Mouse (Mus musculus) thymus, adult 2 months (tissue): ENCODE measurements around the gene C2cd5. TPM values are rescaled to one million over a fixed set of nuclear protein-coding genes. Genes with fewer than 3 reads are reported as not detected.
"Not testable (repeated sequence)": the region's sequence is repeated elsewhere in the genome, so short reads cannot be mapped to it uniquely, and the experiment has no call there.

ENCODE experiments used
- DNase-seq: peaks from one replicate; pipeline ENCODE4 v3.0.0; 2021
- H3K27ac ChIP-seq: fragments of 200-500 bp; 2 replicates; pipeline ENCODE4 v1.5.1; 2012; ENCODE audit warnings: low read length, control low read depth; ENCODE audit not compliant: control insufficient read depth, insufficient read depth
- H3K27me3 ChIP-seq: fragments of 200-500 bp; 2 replicates; pipeline ENCODE4 v1.6.1; 2012; ENCODE audit warnings: mild to moderate bottlenecking, low read length, moderate library complexity, mixed read lengths; ENCODE audit not compliant: control insufficient read depth, insufficient read depth
- H3K36me3 ChIP-seq: fragments of 200-500 bp; 2 replicates; pipeline ENCODE4 v1.6.1; 2012; ENCODE audit warnings: mild to moderate bottlenecking, low read length, moderate library complexity; ENCODE audit not compliant: control insufficient read depth, insufficient read depth
- H3K4me1 ChIP-seq: fragments of 200-500 bp; replicated peaks from 2 replicates; pipeline ENCODE4 v1.6.1; 2012; ENCODE audit warnings: low read length; ENCODE audit not compliant: control insufficient read depth, insufficient read depth
- H3K4me3 ChIP-seq: fragments of 200-500 bp; 2 replicates; pipeline ENCODE4 v1.5.1; 2012; ENCODE audit warnings: mild to moderate bottlenecking, low read length, control low read depth, moderate library complexity; ENCODE audit not compliant: control insufficient read depth, insufficient read depth
- CTCF ChIP-seq: fragments of 200-500 bp; IDR thresholded peaks from 2 replicates; pipeline ENCODE4 v1.5.1; 2012; ENCODE audit warnings: mild to moderate bottlenecking, control low read depth, low read length, moderate library complexity, borderline replicate concordance; ENCODE audit not compliant: control insufficient read depth, poor library complexity, insufficient read depth; ENCODE audit errors: extremely low read depth
- POLR2A ChIP-seq: fragments of 200-500 bp; IDR thresholded peaks from 2 replicates; pipeline ENCODE4 v1.6.1; 2012; ENCODE audit warnings: mild to moderate bottlenecking, low read length, control low read depth, moderate library complexity; ENCODE audit not compliant: control insufficient read depth, poor library complexity, insufficient read depth; ENCODE audit errors: extremely low read depth
- WGBS: fragments of 180-500 bp; shearing (Covaris S2); methylation state at CpG from one replicate; pipeline ENCODE4 v1.1.7; 2018; 5-methylcytosine and 5-hydroxymethylcytosine counted together
- polyA plus RNA-seq: library from polyadenylated mRNA; depleted of rRNA; stranded (reverse); fragments of >200 nt; gene quantifications from 2 replicates; pipeline ENCODE4 v1.2.3, GENCODE M21; 2012

The C2cd5 gene
- polyA plus RNA-seq, 1 experiment, result 36.2 TPM

DNA sequence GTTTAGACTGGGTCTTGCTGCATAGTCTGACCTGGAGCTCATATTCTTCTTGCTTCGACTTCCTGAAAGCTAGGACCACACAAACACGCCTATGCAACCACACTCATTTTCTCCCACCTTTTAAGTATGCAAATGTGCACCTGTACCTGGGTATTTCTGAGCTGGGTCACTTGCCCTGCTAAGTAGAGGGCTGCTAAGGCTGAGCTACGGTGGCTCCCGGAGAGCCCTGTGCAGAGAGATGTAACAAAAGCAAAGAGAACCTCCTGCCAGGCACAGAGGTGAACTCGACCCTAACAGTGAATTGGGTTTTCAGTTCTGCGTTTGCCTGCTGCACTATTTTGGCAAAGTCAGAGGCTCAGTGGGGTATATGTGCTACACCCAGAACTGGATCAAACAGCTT lies 112.3 kb downstream of the C2cd5 start:
- 81% methylated on average over 6 of the region's 6 CpGs for WGBS
- H3K36me3 ChIP-seq, result no peaks in the 10 kb centered on the region
- DNase-seq, result no peak
- H3K4me3 ChIP-seq, result no peak overlapping the region
- no peaks in the 10 kb centered on the region for H3K27me3 ChIP-seq
- no peak for TF ChIP-seq POLR2A
- no peak for TF ChIP-seq CTCF
- peaks cover 3% of the 10 kb centered on the region for H3K4me1 ChIP-seq
- no peak overlapping the region for H3K27ac ChIP-seq

DNA sequence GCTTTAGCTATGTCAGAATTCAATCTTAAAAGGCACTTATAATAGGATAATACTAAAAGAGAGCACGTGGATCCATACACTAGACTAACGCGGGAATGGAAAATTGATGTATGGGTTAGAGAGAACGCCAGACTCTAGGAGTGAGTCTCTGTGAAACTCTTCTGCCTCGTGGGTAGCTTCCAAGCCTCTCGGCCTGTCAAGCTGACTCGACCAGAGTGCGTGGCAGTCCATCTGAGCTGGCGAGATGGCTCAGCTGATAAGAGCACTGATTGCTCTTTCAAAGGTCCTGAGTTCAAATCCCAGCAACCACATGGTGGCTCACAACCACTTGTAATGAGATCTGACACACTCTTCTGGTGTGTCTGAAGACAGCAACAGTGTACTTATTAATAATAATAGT lies 113.2 kb downstream of the C2cd5 start:
- H3K27me3 ChIP-seq, H3K4me1 ChIP-seq, H3K4me3 ChIP-seq, DNase-seq, H3K36me3 ChIP-seq, H3K27ac ChIP-seq: not testable (repeated sequence)
- WGBS, result 87% methylated on average over 9 of the region's 9 CpGs

DNA sequence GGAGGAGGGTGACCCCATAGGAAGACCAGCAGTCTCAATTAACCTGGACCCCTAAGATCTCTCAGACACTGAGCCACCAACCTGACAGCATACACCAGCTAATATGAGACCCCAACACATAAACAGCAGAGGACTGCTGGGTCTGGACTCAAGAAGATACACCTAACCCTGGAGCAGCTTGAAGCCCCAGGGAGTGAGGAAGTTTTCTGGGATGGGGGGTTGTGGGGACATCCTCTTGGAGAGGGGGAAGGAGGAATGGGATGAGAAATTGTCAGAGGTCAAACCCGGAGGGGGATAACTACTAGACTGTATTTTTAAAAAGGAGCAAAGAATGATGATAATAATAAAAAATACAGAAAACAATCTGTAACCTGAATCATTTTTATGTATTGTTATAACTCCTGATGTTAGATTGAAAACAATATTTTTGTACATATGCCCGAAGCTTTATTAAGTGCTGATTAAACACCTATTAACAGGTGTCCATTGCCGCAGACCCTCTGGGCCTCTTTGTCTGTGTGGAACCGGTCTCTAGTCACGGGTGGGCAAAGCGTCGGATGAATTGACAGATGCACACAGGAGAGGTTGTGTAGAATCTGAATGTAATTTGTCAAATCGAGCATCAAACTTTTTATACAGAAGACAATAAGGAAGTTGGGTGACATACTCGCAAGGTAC lies 114.2 kb downstream of the C2cd5 start:
- not testable (repeated sequence) for H3K36me3 ChIP-seq, H3K4me1 ChIP-seq, H3K27me3 ChIP-seq, DNase-seq, H3K27ac ChIP-seq, H3K4me3 ChIP-seq
- WGBS, result 94% methylated on average over 9 of the region's 9 CpGs

DNA sequence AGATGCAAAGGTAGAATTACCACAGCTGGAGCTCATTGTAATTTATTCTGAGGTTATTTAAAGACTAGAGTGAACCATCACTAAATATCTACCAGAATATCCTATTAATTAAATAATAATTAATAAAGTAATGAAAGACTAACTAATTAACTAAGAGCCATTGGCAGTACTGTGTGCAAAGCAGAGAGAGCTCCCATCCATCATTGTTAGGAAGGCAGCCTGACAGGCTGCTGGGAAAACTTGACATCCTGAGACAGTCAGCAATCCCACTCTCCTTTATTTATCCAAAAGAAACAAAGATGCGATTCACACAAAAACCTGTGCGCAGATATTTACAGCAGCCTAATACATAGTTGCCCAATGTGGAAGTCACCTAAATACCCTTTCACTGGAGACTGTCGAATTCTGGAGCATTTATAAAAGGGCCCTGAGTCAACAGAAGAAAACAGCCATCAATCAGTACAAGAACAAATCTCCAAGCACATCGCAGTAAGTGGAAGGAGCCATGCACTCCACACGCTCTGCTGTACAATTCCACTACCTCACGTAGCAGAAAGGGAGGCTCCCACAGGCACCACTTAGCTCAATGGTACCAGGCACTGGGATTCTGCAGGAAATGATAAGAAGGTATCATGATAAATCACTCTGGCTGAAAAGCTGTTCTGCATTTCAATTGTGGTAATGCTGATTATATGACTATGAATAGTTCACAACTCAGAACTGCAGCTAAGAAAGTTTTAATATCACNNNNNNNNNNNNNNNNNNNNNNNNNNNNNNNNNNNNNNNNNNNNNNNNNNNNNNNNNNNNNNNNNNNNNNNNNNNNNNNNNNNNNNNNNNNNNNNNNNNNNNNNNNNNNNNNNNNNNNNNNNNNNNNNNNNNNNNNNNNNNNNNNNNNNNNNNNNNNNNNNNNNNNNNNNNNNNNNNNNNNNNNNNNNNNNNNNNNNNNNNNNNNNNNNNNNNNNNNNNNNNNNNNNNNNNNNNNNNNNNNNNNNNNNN lies 120.0 kb downstream of the C2cd5 start:
- no peak overlapping the region for H3K27ac ChIP-seq
- no peaks in the 10 kb centered on the region for H3K36me3 ChIP-seq
- H3K27me3 ChIP-seq, result no peaks in the 10 kb centered on the region
- peaks cover 8% of the 10 kb centered on the region for H3K4me1 ChIP-seq
- WGBS, result 76% methylated on average over 6 of the region's 6 CpGs
- TF ChIP-seq POLR2A (no peak), CTCF (no peak)
- no peak overlapping the region for H3K4me3 ChIP-seq
- no peak for DNase-seq

DNA sequence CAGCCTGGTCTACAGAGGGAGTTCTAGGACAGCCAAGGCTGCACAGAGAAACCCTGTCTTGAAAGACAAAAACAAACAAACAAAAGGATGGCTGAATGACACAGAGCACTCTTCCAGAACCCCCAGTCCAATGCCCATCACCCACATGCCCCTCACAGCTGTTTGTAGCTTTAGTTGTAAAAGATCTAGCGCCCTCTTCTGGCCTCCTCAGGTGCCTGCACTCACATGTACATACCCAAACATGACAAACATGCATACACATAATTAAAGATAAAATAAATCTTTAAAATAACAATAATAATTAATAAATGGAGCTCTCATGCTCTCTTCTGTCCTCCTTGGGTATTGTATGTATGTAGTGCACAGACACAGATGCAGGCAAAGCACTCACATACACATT lies 122.7 kb downstream of the C2cd5 start:
- WGBS, result 85% methylated on average over 1 of the region's 1 CpGs
- Histone ChIP-seq H3K36me3 (no peaks in the 10 kb centered on the region), H3K4me1 (peaks cover 8% of the 10 kb centered on the region), H3K27ac (no peak overlapping the region), H3K4me3 (no peak overlapping the region), H3K27me3 (no peaks in the 10 kb centered on the region)
- no peak for DNase-seq
- TF ChIP-seq CTCF (no peak), POLR2A (no peak)

DNA sequence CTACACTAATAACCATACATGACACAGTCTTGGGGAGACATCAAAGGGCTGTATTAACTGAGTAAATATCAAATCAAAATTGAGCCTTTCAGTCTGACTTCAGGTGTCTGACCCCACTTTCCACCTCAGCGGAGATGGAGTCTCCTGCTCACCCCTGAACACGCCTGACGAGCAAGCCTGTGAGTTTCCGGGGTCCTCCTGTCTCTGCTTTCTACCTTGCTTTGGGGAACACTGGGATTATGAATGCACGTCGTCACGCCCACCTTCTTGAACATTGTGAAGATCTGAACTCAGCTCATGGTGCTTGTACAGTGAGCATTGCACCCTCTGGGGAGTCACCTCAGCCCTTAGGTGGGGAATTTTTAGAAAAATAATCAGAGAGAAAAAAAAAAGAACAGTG lies 126.7 kb downstream of the C2cd5 start:
- Histone ChIP-seq H3K4me1 (peaks cover 6% of the 10 kb centered on the region), H3K4me3 (no peak overlapping the region), H3K27ac (no peak overlapping the region), H3K27me3 (no peaks in the 10 kb centered on the region), H3K36me3 (no peaks in the 10 kb centered on the region)
- TF ChIP-seq CTCF (no peak), POLR2A (no peak)
- no peak for DNase-seq
- WGBS, result 96% methylated on average over 7 of the region's 7 CpGs

DNA sequence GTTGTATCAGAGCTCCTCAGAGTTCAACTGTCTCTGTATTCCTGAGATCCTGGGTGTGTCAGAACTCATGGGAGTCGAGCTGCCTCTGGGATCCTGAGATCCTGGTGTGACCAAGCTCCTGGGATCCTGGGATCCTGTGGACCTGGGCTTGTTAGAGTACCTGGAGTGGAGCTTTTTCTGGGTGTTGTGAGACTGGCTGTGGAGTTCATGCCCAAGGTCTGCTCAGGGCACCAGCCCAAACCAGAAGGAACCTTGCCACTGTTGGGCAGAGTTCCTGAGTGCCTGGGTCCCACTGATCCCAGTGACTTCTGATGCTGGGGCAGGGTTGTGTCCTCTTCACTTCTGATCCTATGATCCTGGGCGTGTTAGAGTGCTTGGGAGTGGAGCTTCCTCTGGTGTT lies 127.7 kb downstream of the C2cd5 start:
- no peak overlapping the region for H3K27ac ChIP-seq
- WGBS, result 71% methylated on average over 2 of the region's 2 CpGs

More for the DNA sequence above, 127.7 kb downstream of the C2cd5 start:
- TF ChIP-seq POLR2A (no peak), CTCF (no peak)
- H3K4me3 ChIP-seq, result no peak overlapping the region
- H3K27me3 ChIP-seq, result no peaks in the 10 kb centered on the region
- no peak for DNase-seq
- H3K4me1 ChIP-seq, result no peaks in the 10 kb centered on the region
- no peaks in the 10 kb centered on the region for H3K36me3 ChIP-seq
